Mouse (Mus musculus): ENCODE measurements around the gene Tle4.

GRCm38 (mm10) chr19:14543305-14543704 is 54.5 kb downstream of the Tle4 start:
- TF ChIP-seq CTCF (conservative IDR thresholded peaks at IDR 0.05 in 1 of 2, IDR thresholded peaks at IDR 0.05 in 1 of 2; ENCODE audit: low read depth in 2 of 2, low read length in 2 of 2) (no peak), CHD1 (IDR thresholded peaks at IDR 0.05; ENCODE audit: low read depth, low read length) (no peak), MAX (IDR thresholded peaks at IDR 0.05; ENCODE audit: low read length) (no peak), NELFE (IDR thresholded peaks at IDR 0.05; ENCODE audit: low read depth, low read length) (no peak), MAFK (IDR thresholded peaks at IDR 0.05; ENCODE audit: insufficient replicate concordance, low read length) (no peak), POLR2A (IDR thresholded peaks at IDR 0.05; ENCODE audit: low read depth, low read length) (no peak), SIN3A (IDR thresholded peaks at IDR 0.05; ENCODE audit: low read length) (no peak)
